Mouse (Mus musculus): ENCODE measurements at regions not wholly inside any gene's neighbourhood (a gene's known extent, or its start where the extent isn't known, plus 50 kb on each side); places are given as distances from the start of the nearest gene placed in this dataset.
A peak's percentile ranks its signal among the peaks of the same experiment; 100 is the strongest.

- no peaks in the 10 kb centered on the region for H3K27me3 ChIP-seq (ENCODE audit: insufficient read depth, low read length)
- H3K27ac ChIP-seq = no peak overlapping the region
- no peaks in the 10 kb centered on the region for H3K4me1 ChIP-seq (replicated peaks; ENCODE audit: insufficient read depth, low read length)
- no peaks in the 10 kb centered on the region for H3K9me3 ChIP-seq (replicated peaks; ENCODE audit: low read length)
- ATAC-seq (replicated peaks; ENCODE audit: low FRiP score, low read depth) (no peak), DNase-seq (ENCODE audit: low spot score) (no peak)
- TF ChIP-seq CTCF (IDR thresholded peaks at IDR 0.05; ENCODE audit: low read depth) = no peak
- H3K9ac ChIP-seq (ENCODE audit: low read depth, low read length) = no peak overlapping the region
- H3K4me2 ChIP-seq (ENCODE audit: low read length) = no peak overlapping the region
- H3K36me3 ChIP-seq (ENCODE audit: insufficient read depth, low read length) = no peaks in the 10 kb centered on the region
- H3K4me3 ChIP-seq (replicated peaks; ENCODE audit: low read depth, low read length) = no peak overlapping the region
Measured at GRCm38 (mm10) chr16:19865931-19866330, 105.9 kb downstream of the B3gnt5 start.

GRCm38 (mm10) chr16:19869425-19869824 lies 109.4 kb downstream of the B3gnt5 start:
- DNase-seq (ENCODE audit: low spot score) (no peak), ATAC-seq (replicated peaks; ENCODE audit: low FRiP score, low read depth) (no peak)
- Histone ChIP-seq H3K27ac (no peak overlapping the region), H3K4me1 (replicated peaks; ENCODE audit: insufficient read depth, low read length) (no peaks in the 10 kb centered on the region), H3K27me3 (ENCODE audit: insufficient read depth, low read length) (no peaks in the 10 kb centered on the region), H3K9me3 (replicated peaks; ENCODE audit: low read length) (no peaks in the 10 kb centered on the region), H3K9ac (ENCODE audit: low read depth, low read length) (no peak overlapping the region), H3K36me3 (ENCODE audit: insufficient read depth, low read length) (no peaks in the 10 kb centered on the region), H3K4me3 (replicated peaks; ENCODE audit: low read depth, low read length) (no peak overlapping the region), H3K4me2 (ENCODE audit: low read length) (no peak overlapping the region)
- TF ChIP-seq CTCF (IDR thresholded peaks at IDR 0.05; ENCODE audit: low read depth) = no peak

- TF ChIP-seq CTCF (IDR thresholded peaks at IDR 0.05; ENCODE audit: low read depth) = no peak
- Histone ChIP-seq H3K4me3 (replicated peaks; ENCODE audit: low read depth, low read length) (no peak overlapping the region), H3K4me1 (replicated peaks; ENCODE audit: insufficient read depth, low read length) (no peaks in the 10 kb centered on the region), H3K27me3 (ENCODE audit: insufficient read depth, low read length) (no peaks in the 10 kb centered on the region), H3K27ac (no peak overlapping the region), H3K4me2 (ENCODE audit: low read length) (no peak overlapping the region), H3K9ac (ENCODE audit: low read depth, low read length) (no peak overlapping the region), H3K36me3 (ENCODE audit: insufficient read depth, low read length) (no peaks in the 10 kb centered on the region), H3K9me3 (replicated peaks; ENCODE audit: low read length) (no peaks in the 10 kb centered on the region)
- ATAC-seq (replicated peaks; ENCODE audit: low FRiP score, low read depth) (no peak), DNase-seq (ENCODE audit: low spot score) (no peak)
- 76% methylated on average over 10 of the region's 10 CpGs for WGBS
Measured at GRCm38 (mm10) chr16:19876861-19877554, 105.8 kb downstream of the Klhl6 start.

GRCm38 (mm10) chr16:19882961-19883360 lies 99.9 kb downstream of the Klhl6 start:
- ATAC-seq (replicated peaks; ENCODE audit: low FRiP score, low read depth) = no peak
- WGBS = 97% methylated on average over 3 of the region's 3 CpGs

GRCm38 (mm10) chr16:19883776-19884513 lies 98.9 kb downstream of the Klhl6 start:
- Histone ChIP-seq H3K4me2 (ENCODE audit: low read length) (no peak overlapping the region), H3K4me3 (replicated peaks; ENCODE audit: low read depth, low read length) (no peak overlapping the region), H3K36me3 (ENCODE audit: insufficient read depth, low read length) (no peaks in the 10 kb centered on the region), H3K9me3 (replicated peaks; ENCODE audit: low read length) (no peaks in the 10 kb centered on the region), H3K9ac (ENCODE audit: low read depth, low read length) (no peak overlapping the region), H3K27me3 (ENCODE audit: insufficient read depth, low read length) (no peaks in the 10 kb centered on the region), H3K27ac (no peak overlapping the region), H3K4me1 (replicated peaks; ENCODE audit: insufficient read depth, low read length) (no peaks in the 10 kb centered on the region)
- 56% methylated on average over 9 of the region's 9 CpGs for WGBS
- ATAC-seq (replicated peaks; ENCODE audit: low FRiP score, low read depth) = no peak; the same call in 1 of the 2 replicates
- peak; percentile 84 for DNase-seq (ENCODE audit: low spot score)
- TF ChIP-seq CTCF (IDR thresholded peaks at IDR 0.05; ENCODE audit: low read depth) = no peak

More at GRCm38 (mm10) chr16:19882961-19883360, 99.9 kb downstream of the Klhl6 start:
- H3K4me2 ChIP-seq (ENCODE audit: low read length) = no peak overlapping the region
- H3K36me3 ChIP-seq (ENCODE audit: insufficient read depth, low read length) = no peaks in the 10 kb centered on the region
- H3K9me3 ChIP-seq (replicated peaks; ENCODE audit: low read length) = no peaks in the 10 kb centered on the region
- no peak overlapping the region for H3K9ac ChIP-seq (ENCODE audit: low read depth, low read length)
- DNase-seq (ENCODE audit: low spot score) = no peak
- no peak for TF ChIP-seq CTCF (IDR thresholded peaks at IDR 0.05; ENCODE audit: low read depth)
- H3K27me3 ChIP-seq (ENCODE audit: insufficient read depth, low read length) = no peaks in the 10 kb centered on the region
- no peaks in the 10 kb centered on the region for H3K4me1 ChIP-seq (replicated peaks; ENCODE audit: insufficient read depth, low read length)
- H3K27ac ChIP-seq = no peak overlapping the region
- no peak overlapping the region for H3K4me3 ChIP-seq (replicated peaks; ENCODE audit: low read depth, low read length)

- Histone ChIP-seq H3K4me3 (replicated peaks; ENCODE audit: low read depth, low read length) (no peak overlapping the region), H3K9me3 (replicated peaks; ENCODE audit: low read length) (no peaks in the 10 kb centered on the region), H3K4me2 (ENCODE audit: low read length) (no peak overlapping the region), H3K9ac (ENCODE audit: low read depth, low read length) (no peak overlapping the region), H3K27me3 (ENCODE audit: insufficient read depth, low read length) (no peaks in the 10 kb centered on the region), H3K4me1 (replicated peaks; ENCODE audit: insufficient read depth, low read length) (no peaks in the 10 kb centered on the region), H3K36me3 (ENCODE audit: insufficient read depth, low read length) (no peaks in the 10 kb centered on the region), H3K27ac (no peak overlapping the region)
- ATAC-seq (replicated peaks; ENCODE audit: low FRiP score, low read depth) (no peak; the same call in 1 of the 2 replicates), DNase-seq (ENCODE audit: low spot score) (peak; percentile 64)
- no peak for TF ChIP-seq CTCF (IDR thresholded peaks at IDR 0.05; ENCODE audit: low read depth)
- WGBS = 48% methylated on average over 6 of the region's 6 CpGs
Measured at GRCm38 (mm10) chr16:19884535-19884934, 98.3 kb downstream of the Klhl6 start.
